Mouse (Mus musculus) mature B cell (primary cell): ENCODE data around the gene Slit3.

Experiments used
- in situ Hi-C: fragments of 300-500 bp; cut with MboI; formaldehyde crosslinking; loops from 2 replicates; pipeline ENCODE4 v1.14.3; 2019

Slit3 gene

DNA sequence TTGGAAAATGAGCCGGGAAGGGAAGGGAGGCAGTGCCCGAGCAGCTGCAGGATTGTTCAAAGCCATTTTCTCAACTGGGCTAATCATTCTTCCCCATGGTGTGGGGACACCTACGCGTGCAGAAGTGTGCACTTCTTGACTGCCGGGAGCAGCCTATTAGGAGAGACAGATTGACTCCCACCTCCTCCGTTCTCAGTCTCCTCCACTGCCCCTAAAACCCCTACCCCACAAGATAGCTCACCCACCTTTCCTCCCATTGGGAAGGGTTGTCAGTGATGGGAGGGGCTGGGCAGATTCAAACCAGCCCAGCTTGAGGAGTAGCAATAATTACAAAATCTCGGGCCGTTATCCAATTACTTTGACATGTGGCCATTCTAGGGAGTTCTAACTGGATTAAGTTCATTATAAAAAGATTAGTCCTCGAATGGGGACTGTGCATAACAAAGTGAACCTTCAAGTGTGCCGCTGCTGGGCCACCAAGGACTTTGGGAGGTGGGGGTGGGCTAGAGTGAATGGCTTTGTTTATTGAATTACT is 333.2 kb downstream of the Slit3 start:
- in situ Hi-C loops = no loop called here

DNA sequence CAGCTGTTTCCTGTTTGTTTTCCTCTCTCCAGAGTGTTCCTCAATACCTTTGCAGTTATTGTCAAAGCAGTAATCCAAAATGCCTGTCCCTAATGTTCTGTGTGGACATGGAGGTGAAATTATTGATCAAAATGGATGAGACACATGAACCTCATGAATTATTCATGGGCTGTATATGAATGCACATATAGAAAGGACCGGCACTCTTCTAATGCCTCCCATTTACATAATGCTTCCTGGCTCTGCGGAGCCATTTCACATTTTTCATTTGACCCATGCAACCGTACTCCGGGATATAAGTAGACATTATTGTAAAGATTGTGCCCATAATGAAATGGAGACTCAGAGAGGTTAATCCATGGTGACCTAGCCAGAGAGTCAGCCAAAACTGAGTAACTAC is 333.8 kb downstream of the Slit3 start:
- in situ Hi-C loops = no loop called here

DNA sequence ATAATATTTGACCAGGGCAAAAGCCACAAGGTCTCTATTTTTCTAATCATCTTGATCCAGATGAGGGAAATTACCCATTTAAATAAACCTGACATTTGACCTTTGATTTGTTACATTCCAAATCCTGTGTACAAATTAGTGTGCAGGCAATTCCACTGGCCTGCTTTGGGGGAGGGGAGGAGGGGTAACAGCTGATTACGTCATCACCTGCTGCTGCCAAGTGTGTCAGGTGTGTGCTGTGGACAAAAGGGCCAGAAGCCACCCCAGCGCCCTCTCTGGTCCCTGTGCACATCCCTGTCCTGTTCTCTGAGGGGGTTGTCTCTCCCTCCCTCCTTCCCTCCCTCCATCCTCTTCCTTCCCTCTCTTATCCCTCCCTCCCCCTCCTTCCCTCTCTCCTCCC is 337.0 kb downstream of the Slit3 start:
- in situ Hi-C loops = no loop called here

DNA sequence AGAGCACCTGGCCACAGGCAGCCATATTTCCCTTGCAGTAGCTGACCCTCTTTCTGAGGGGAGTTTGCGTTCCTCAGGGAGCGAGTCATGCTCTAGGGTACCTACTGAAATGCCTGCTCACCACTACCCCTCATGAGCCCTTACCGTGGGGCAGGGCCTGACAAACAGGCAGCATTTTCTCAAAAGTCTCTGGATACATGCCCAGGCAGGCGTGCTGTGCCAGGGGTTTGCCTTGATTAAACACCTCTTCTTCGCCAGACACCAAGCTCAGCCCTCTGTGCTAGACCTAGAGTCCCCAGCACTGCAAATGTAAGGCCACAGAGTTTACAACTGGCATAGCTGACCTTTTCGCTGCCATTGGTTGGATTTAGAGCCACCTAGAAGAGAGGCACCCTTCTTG is 345.7 kb downstream of the Slit3 start:
- in situ Hi-C loops = no loop called here

DNA sequence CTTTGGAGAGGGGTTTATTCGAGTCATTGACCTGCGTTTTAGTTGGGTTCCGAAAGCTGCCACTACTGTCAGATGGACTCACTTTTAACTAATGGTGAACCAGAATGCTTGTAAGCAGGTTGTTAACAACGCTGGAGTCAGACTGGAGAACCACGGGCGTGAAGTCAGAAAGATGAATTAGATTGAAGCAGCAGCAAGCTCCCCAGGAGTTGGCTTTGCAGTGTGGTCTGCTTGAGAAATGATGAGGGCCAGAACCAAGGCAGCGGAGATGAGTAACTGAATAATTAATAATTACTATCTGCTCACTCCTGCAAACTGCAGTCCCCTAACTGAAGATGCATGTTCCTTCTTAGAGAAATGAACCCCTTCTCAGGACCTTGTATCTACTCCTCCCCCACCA is 347.8 kb downstream of the Slit3 start:
- in situ Hi-C loops = no loop called here

DNA sequence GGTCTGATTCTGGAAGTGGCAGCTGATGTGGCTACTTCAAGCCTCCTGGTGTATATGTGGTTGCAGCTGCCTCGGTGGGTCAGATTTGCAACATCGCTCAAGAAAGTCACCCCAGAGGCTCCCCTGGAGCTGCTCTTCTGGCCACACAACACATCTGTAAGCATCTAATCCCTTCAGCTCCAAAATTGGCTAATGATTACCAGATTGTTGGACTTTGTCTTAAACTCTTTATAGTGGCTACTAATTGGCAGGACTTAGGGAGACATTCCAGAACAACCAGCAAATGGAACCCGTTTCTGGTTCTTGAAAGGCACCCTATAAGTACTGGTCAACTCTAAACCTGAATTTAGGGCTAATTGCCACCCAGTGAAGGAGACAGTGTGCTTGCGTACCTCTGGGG is 348.9 kb downstream of the Slit3 start:
- in situ Hi-C loops = no loop called here

DNA sequence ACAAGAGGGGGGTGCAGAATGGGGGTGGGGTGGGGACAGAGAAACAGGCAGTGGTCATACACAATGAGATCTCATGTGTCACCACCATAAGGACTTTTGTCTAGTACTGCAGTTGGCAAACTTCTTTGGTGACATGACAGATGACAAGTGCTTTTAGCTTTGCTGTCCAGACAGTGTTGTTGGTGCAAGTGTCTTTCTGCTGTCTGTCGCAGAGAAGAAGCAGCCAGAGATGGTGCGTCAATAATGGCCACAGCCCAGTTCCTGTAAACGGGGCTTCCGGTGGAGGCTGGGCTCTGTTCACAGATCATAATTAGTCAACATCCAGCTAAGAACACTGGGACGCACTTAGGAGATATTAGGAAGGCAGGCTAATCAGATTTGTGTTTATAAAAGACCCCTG is 349.8 kb downstream of the Slit3 start:
- in situ Hi-C loops = no loop called here

DNA sequence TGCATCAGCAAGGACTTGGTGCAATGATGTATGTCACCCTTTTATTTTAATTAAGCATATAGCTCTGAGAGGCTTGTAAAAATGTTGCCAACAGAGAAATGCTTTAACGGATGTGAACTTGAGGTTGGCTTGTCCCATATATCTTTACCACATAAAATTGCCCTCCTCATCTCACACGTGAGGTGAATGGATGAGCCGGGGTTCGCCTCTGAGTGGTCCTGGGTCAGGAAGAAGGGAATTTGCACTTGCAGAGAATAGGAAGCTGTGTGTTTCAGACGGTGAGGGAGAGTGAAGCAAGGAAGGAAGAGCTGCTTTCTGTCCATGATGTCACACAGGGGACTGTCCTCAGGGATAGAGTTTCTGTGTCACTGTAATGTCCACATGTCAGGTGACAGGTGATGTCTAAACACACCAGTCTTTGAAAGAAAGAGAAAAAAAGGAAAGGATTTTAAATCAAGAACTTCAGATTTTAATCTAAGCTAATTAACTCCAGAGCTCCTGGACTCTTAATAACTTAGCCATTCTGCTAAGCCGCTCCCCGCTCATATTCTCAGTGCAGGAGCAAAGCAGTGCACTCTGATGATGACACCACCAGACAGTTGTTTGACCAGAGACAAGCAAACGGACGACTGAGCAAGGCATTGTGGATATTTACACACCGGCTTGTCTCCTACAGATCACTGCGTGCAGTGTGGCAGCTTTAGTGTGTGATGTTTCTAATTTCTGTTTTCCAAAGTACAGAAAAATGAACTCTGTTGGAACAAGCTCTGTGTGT is 352.0 kb downstream of the Slit3 start:
- in situ Hi-C loops = no loop called here

DNA sequence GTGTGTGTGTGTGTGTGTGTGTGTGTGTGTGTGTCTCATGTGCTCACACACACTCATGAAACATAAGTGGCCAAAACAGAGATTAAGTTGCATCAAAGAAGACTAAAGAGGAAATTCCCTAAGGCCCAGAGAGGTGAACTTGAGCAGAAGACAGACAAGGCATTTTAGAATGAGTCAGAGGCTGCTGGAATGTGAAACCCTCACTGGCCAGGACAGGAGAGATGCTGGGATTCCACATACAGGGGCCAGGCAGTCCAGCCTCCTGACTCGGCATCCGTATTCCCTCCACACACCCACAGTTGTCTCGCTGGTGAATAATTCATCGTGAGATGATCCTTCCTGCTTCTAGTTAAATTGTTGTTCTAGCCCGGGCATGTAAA is 352.6 kb downstream of the Slit3 start:
- in situ Hi-C loops = no loop called here

DNA sequence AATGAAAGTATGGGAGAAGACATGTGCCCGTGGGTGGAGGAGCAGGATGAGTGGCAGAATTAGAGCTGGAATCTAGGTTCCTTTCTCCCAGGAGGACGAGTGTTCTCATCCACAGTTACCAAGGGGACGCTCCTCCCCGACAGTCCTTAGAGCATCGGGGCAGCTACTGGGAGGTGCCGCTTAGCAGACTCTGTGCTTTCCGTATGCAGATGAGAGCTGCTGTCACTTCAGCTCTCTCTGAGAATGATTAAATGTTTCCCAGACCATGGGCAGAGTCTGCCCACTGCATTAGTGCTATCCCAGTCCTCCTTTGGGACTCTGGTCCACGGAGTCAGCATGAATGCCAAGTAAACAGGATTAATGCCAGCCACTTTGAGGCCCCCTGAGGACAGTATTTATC is 359.1 kb downstream of the Slit3 start:
- in situ Hi-C loops = no loop called here

DNA sequence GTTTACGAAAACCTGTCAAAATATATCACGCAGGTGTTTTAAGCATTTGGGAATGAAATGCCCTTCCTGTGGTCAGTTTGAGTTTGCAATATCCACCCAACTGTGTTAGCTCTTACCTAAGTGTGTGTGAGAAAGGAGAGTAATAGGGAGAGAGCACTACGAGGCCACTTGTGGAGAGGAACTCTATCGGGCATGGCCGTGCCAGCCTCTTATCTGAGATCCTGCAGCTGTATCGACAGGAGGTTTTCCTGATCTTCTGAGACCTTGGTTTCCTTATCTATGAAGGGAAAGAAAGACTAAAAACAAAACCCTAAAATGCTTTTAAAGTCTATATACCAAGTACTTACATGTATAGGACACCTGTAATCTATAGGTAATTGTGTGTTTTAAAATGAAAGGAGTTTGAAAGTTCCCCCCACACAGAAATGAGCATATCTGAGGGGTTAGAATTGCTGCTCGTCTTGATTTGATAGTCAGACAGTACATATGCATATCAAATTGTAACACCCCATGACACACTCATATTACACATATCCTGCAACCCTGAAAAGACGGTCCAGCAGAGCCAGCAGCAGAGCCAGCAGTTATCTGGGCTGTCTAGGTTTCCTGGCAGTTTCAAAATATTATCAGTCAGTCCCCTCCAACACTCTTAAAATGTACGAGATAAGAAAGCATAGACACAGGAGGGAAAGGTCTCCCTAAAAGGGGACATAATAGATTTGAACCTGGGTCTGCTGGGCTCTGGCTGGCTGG is 360.8 kb downstream of the Slit3 start:
- in situ Hi-C loops = no loop called here

DNA sequence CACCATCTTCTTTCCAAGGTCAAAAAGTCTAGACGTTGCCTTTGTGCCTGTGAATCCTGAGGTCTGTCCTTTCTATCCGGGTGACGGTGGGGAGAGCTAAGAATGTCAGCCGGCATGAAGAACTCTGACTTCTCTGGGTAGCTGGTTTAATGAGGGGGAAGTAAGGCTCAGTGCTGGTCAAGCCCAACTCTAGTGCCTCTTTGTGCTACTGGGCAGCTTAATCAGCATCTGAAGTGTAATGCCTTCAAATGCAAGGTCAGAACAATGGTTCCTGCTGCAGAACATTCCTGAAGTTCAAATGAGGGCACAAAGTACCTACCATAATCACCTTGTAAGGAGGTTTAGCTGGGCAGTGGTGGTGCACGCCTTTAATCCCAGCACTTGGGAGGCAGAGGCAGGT is 366.9 kb downstream of the Slit3 start:
- in situ Hi-C loops = no loop called here

DNA sequence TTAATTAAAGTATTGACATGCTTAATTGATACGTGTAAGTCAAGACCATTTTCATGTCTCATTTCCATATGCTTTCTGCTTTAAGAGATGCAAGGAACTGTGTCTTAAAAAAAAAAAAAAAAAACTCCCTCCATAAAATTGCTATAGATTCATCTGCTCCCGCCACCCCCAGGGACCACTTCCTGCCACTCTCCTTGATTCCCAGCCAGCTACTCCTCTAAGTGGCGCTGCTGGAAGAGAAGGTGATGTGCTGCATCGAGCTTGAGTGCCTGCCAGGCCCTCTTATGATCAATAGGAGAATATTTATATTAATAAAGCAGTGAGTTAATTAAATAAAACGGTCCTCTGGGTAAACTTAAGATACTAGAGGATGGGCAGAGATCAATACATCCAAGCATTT is 370.7 kb downstream of the Slit3 start:
- in situ Hi-C loops = no loop called here

DNA sequence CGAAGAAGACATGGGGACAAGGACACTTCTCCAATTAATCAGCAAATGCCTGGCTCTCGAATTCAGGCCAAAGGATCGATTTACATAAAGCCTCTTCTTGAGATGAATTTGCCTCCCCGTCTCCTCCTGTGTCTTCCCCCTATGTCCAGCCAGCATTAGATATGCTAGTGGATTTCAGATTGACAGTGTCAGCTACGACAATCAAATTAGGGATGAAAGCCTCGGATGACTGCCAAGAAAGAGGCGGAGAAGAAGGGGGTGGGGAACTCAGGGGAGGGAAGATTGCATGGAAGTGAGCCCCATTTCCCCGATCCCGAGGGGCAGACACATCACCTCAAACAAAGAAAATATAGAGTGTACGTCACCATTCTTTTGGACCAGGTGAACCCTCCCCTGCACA is 375.9 kb downstream of the Slit3 start:
- in situ Hi-C loops = no loop called here

DNA sequence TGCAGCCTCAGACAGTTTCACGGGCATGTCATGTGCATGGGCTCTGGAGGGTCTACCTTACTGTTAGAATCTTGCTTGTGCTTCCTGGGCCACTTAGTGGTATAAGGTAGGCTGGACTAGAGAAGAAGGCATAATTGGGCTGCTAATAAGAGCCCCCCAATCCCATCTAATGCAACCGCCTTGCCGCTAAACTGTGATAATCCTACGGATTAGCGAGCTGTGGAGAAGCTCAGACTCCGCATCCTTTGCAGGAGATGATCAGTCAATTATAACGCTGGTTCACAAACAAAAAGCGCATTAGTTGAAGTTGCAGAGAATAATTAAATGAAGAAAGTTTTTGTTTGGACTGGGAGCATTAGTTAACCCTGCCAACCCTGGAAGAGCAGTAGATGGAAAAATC is 376.9 kb downstream of the Slit3 start:
- in situ Hi-C loops = no loop called here

DNA sequence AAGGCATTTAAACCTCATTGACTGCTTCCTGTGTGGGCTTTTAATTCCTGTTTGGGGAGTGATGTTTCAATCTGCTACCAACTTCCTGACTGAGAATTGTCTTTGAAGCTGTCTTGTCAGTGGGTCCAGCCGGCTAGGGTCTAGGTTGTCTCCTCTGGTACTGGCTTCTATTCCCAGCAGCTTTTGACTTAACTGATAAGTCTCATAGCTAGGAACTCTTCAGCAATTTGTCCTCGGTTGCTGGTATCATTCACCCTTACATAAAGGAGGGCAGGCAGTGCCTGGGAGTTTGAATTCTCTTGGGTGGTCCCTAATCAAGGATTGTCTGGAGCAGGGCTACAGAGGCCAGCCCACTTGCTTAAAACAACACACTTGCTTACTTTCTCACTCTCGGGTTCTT is 381.1 kb downstream of the Slit3 start:
- in situ Hi-C loops = no loop called here

DNA sequence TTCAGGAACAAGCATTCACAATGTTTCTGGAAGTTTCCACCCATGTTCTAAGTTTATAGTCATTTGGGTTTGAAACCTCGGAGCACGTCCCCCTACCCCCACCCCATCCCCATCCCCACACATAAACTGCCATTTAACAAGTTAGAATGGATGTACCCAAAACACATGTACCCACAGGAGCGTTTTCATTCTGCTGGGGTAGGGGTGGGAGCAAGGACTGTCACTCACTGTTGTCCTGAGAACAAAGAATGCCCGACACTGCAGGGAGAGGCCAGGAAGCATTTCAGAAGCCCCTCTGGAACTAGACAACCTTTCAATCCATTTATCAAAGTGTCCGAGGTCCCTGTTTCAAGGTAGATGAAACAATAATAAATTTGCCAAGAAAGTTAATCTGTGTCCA is 383.0 kb downstream of the Slit3 start:
- in situ Hi-C loops = no loop called here

DNA sequence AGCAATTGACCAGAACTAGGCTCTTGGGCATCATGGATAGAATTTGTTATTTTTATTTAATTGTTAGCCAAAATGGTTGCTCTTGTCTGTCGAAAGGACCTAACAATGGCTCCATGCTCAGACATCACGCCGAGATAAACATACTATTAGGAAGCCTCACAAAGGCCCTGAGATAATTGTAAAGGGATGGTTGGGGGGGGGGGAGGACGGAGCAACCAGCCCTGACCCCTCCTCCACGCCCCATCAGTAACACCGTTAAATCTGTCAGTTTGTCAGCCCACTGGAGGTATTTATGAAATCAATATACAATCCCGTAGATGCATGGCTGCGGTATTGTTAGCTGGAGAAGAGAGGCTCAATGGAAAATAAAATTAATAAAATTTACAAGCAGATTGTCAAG is 383.9 kb downstream of the Slit3 start:
- in situ Hi-C loops = no loop called here

DNA sequence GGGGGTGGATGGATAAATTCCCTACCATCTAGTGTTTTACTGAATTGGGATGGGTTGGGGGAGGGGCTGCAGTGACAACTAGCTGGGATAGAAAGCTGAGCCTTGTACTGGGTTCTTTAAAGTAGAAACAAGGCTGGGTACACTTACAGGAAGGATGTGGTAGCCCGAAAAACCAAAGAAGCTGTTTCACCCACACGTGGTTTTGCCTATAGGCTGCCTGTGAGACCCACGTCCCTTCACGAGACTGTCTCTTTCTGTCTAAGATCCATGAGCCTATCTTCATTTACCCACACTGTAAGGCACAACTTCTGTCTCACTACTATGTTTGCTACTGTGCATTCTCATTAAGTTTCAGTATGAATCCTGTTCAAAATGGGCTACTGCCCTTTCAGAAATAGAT is 384.3 kb downstream of the Slit3 start:
- in situ Hi-C loops = no loop called here

DNA sequence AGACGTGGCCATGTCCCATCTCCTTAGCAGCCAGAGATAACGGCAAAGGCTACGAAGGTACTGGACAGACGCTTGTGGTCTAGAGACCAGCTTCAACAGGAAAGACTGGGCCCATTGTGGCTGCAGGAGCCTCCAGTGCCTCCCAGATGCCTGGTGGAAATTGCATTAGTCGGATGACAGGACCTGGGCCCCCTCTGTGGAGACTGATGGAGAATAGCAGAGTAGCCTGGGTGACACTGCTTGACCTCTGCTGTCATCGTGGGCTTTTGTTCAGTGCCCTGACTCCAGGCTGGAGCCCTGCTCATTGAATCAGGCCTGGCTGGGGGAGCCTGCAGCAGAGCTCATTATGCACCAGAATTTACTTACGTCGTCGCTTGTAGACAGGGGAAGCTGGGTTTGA is 384.8 kb downstream of the Slit3 start:
- in situ Hi-C loops = no loop called here

DNA sequence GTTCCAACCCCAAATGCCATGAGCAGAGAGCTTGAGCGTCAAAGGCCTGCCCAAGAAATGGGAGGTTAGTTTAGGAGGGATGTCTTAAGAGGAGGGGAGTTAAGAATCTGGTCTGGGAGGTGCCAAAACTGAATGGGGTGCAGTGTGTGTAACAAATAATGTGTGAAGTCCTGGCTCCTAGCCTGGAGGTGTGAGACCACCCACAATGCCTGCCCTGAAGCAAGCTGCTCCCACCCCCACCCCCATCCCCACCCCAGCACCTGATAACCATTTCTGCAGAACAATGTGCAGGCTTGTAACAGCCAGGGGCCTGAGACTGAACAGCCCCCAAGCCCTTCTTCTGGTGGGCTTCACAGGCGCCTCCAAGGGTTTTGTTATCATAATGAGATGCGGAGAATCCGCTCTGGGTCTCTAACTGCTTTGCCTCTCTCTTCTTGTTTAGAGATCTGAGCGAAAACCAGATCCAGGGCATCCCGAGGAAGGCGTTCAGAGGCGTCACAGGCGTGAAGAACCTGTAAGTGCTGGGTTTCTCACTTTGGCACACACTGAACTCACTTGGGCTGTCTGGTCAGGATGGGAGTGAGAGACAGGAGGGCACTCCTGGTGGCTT is 386.9 kb downstream of the Slit3 start:
- in situ Hi-C loops = no loop called here

DNA sequence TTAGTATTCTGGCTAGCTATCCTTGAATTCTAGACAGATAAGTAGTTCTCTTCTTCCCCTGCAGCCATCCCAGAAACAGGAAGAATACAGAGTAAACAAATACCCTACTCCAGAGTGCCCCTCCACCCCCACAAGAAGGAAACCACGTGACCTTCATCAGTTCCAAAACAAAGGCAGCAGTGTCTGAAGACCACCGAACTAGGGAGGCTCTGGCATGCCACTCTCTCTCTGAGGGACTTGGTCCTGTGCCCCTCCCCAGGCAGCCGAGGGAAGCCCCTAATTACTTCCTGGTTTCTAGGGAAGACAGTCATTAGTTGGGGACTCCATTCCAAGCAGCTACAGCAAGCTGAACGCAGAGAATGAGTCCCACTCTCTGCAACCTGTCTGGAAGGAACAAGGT is 391.7 kb downstream of the Slit3 start:
- in situ Hi-C loops = no loop called here

DNA sequence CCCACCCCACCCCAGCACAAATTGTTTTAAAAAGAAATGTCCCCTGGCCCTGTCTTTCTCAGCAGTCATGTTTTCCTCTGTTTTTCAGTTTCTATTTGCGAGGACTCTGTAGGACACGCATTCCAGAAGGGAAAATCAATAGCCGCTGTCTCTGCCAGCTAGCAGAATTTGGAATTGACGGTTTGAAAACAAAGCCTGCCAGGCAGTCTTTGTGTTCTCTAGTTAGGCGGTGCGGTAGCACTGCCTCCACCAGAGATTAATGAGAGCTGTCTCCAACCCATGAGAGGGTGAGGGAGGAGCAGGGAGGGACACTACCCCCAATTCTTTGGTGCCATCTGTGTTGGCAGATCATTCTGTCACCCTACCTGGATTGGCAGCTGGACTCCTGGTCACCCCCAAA is 392.3 kb downstream of the Slit3 start:
- in situ Hi-C loops = no loop called here
